Mouse (Mus musculus): ENCODE results near the gene Zbtb22.
A peak's percentile ranks its signal among the peaks of the same experiment; 100 is the strongest.

Zbtb22 gene

DNA sequence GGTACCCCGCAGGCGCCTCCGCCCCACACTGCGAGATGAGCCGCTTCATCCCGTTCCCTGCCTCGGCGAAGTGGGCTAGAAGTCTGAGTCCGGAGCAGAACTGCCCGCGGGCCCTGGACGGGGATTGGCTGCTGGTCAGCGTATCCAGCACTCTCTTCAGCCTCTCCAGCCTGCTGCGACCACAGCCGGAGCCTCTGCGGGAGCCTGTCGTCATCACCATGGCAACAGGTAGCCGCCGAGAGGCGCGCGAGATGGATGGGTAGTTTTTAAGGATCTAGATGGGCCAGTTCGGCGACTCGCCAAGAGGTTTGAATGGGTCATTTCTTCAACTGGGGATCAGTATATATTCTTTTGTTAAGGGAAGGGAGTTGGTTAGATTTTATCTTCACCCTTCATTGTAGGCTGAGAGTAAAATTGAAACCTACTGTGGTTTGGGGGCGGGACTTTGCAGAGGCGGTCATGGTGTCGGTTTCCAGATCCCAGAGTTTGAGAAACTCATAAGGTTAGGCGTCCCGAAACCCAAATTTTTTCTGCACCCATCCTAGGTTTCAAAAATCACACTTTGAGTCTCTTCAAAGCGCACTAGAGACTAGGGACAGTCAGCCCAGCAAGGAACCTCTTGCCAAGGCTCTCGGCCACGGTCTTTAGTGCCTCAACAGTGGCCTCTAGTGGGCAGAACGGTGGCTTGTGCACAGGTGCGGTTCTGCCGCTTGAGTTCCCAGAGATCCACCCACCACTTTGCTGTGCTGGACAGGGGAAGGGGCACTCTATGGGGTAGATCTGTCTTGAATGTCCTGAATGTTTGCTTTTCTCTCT is 4.8 kb downstream of the Zbtb22 start:
- peak; percentile 88 for DNase-seq (ENCODE audit: low spot score)

DNA sequence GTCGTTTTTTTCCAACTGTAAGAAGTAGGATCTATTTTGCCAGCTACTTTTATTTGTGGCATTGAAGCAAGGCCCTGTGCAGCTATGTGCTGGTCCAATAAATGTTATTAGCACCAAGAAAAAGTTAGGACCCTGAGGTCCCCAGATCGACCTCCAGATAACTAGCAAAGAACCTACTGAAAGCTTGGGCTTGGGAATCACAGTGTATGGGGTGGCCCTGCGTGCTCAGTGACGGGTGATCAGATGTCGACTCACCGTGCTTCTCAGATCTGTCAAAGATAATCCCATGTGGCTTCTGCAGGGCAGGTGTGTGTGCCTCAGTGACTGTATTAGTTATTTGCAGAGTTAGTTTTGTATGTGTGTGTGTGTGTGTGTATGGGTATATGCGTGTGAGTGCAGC is 5.7 kb downstream of the Zbtb22 start:
- DNase-seq (ENCODE audit: low spot score): no peak

DNA sequence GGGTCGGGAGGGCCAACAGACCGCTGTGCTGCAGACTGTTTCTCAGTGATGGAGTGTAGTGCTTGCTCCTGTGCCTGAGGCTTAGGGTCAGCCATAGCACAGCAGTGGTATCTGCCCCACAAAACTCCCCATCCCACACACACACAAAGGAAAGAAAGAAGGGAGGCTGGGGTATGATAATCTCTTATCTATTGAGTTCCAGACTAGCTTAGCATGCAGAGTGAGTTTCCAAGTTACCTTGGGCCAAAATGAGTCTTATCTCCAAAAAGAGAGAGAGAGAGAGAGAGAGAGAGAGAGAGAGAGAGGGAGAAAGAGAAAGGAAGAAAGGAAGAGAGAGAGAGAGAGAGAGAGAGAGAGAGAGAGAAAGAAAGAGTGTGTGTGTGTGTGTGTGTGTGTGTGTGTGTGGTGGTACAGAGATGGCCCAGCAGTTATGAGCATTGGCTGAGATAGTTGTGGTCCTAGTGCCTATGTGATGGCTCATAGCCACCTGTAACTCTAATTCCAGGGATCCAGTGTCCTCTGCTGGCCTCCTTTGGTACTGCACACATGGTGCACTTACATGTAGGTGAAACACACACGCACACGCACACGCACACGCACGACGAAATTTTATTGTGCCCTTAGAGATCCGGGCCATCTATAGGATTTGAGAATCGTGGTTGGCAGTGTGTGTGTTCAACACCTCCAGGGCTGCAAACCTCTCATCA is 9.0 kb downstream of the Zbtb22 start:
- DNase-seq (ENCODE audit: low spot score): peak; percentile 78

DNA sequence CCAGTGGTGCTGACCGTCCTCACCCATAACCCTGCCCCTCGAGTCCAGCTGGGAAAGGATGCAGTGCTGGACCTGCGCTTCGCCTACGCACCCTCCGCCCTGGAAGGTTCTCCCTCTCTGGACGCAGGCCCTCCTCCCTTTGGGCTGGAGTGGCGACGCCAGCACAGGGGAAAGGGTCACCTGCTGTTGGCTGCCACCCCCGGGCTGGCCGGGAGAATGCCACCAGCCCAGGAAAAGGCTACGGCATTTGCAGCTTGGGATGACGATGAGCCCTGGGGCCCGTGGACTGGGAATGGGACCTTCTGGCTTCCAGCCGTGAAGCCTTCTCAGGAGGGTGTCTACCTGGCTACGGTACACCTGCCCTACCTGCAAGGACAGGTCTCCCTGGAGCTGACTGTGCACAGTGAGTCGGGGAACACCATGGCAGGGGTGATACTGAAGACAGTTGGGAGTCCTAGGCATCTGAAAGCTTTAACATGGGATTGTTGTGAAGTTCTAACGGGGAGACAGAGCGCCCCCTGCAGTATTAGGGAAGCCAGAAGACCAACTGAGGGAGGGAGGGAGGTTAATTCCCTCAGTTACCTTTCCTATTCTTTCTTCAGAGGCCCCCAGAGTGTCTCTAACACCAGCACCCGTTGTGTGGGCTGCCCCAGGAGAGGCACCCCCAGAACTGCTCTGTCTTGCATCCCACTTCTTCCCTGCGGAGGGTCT is 9.9 kb downstream of the Zbtb22 start:
- DNase-seq (ENCODE audit: low spot score): no peak

DNA sequence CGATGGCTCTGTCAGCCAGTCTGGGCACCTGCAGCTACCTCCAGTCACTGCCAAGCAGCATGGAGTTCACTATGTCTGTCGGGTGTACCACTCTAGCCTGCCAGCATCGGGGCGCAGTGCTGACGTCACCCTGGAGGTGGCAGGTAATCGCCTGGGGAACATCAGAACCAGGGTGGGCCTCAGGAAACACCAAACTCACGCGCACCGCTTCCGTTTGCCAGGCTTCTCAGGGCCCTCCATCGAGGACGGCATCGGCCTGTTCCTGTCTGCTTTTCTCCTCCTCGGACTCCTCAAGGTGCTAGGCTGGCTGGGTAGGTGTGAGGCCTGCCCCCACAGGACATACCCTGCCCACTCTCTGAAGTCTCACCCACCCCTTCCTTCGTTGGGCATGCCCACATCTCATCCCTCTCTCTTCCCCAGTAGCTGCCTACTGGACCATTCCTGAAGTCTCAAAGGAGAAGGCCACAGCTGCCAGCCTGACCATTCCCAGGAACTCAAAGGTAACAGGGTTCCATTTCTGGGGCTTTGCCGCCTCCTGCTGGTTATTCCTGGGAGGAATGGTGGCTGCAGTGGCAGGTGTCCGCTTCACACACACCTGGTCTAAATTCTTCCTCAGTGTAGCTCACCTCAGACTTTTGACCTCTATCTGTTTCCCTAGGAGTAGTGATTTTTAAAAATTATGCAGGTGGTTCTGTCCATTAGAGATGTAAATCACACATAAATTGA is 10.7 kb downstream of the Zbtb22 start:
- DNase-seq (ENCODE audit: low spot score): no peak

DNA sequence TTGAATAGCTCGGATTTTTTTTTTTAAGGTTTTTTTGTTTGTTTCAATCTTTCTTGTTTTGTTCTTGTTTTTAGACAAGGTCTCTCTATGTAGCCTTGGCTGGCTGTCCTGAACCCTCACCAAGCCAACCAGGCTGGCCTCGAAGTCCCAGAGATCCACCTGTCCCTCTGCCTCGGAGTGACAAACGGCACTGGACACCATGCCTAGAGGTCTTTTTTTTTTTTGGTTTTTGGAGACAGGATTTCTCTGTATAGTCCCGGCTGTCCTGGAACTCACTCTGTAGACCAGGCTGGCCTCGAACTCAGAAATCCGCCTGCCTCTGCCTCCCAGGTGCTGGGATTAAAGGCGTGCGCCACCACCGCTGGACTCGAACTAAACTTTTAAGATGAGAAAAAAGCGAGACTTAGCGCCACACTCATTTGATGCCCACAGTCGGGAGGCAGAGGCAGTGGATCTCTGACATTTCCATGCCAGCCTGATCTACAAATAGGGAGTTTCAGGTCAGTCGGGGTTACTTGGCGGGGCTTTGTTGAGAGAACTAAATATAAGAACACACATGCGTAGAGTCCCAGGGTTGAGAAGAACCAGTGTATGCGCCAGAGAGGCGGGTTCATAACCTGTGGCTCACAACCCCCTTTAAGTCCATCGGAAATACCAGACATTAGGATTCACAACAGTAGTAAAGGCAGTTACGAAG is 12.7 kb downstream of the Zbtb22 start:
- DNase-seq (ENCODE audit: low spot score): no peak

DNA sequence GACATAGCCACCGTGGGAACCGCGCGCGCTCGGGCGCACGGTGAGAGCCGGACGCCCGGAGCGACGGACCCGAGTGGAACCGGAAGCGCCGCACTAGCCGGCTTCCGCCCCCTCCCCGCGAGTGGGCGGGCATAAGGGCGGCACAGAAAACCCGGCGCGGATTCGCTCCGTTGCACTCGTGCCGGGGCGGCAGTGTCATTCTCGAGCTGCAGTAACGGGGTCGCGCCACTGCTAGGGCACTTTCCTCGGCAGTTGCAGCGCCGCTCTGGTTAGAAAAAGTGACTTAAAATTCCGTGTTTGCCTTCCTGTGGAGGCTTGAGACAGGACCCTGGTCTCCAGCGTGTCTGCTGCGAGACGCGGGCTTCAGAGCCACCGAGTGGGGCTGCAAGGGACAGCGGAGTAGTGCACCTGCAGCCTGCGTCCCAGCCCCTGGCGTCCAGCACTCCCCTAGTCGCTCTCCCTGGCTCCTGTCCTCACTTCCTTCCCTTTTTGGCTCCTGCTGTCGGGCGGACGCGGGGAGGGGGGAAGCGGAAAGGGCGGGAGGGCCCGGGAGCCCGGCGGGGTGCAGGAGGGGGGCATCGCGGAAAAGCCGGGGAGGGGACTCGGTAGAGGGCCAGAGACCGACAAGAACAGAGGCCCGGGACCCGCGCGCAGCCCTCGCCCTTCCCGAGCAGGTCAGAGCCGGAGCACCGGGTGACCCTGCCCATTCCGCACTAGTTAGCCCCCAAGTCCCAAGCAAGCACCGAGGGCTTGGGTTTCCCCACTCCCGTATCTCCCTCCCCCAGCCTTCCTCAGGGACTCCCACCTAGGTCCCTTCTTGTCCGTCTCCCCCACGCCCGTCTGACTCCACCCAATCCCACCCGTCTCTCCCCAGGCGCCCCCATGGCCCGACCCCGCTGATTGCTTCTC is 13.9 kb downstream of the Zbtb22 start, which contains the start of gene Rgl2:
Gene Rgl2, plus strand, starts transcription at position 173 of the 909 bp plus-strand sequence.
- DNase-seq (ENCODE audit: low spot score): peak; percentile 93

DNA sequence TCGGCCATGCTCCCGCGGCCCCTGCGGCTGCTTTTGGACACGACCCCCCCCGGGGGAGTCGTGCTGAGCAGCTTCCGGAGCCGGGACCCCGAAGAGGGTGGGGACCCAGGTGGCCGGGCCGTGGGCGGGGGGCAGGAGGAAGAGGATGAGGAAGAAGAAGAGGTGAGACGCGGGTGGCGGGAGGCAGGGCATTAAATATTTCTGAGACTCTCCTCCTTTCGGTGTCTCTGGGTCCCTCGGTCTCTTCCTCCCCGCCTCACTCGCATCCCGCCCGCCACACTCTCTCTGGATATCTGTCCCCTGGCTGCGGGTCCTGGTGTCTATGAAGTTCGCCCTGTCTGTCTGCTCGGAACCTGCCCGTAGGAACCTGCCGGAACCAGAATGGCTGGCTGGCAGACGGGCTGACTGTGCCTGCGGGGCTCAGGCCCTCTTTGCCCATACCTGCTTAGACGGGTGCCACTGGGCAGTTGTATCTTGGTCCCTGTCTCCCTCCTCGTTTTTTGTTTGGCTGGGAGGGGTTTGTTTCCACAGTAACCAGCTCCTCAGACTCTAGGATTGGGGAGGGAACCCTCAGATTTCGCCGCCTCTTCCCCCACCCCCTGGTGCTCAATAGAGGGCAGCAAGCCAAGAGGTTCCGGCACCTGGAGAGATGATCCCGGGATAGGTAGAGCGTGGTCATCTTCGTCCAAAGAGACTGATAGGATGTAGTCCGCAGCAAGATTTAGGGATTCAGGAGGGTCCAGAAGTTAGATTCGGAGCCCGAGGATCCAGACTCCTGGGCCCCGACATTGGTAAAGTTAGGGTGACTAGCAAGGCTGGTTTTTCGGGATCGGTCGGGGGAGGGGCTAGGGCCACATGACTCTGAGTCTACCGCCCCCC is 14.8 kb downstream of the Zbtb22 start:
- DNase-seq (ENCODE audit: low spot score): no peak

DNA sequence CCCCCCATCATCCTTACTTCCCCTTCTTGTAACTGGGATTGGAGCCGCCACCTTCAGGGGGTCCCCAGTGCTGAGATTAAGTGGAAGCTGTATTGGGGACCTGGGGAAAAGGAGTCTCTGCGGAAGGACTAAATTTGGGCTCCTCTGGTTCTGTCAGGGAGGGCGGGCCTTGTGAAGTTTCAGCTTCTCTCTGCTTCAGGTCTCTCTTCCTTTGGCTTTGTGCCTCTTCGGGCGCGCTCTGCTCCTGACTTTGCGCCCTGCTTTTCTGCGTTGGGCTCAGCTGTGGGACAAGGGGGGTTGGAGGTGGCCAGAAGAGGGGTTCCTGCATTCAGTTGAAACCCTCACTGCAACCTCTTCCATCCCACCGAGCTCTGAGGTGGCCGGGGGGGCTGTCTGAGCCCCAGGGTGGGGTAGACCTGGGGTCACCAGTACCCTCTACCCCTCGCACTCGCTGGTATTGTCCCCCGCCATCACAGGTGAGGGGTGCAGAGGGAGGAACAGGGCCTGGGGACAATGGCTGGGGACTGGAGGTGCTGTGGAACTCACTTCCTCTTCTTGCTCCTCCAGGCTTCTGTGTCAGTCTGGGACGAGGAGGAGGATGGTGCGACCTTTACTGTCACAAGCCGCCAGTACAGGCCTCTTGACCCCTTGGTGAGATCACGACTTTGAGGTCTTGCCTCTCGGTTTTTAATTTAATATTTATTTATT is 15.6 kb downstream of the Zbtb22 start:
- no peak for DNase-seq (ENCODE audit: low spot score)

DNA sequence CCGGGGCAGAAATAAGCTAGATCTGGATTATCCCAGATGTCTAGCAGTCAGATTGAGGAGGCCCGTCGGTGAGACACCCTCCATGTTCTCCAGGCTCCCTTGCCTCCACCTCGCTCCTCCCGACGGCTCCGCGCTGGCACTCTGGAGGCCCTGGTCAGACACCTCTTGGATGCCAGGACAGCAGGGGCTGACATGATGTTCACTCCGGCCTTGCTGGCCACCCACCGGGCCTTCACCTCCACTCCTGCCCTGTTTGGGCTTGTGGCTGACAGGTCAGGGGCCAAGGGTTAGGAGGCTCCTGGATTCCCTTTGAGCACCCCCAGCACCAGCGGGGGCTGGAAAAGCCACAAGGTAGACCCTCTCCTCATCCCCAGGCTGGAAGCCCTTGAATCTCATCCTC is 16.2 kb downstream of the Zbtb22 start:
- DNase-seq (ENCODE audit: low spot score): no peak

DNA sequence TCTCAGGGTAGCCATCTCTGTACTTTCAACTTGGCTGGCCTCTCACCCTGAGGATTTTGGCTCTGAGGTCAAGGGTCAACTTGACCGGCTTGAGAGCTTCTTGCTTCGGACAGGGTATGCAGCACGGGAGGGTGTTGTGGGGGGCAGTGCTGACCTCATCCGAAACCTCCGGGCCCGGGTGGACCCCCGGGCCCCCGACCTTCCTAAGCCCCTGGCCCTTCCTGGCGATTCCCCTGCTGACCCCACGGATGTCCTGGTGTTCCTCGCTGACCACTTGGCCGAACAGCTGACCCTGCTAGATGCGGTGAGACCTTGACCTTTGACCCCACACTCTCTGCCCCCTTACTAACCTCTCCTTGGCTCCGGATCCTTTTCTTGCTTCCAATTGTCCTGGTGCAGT is 16.7 kb downstream of the Zbtb22 start:
- DNase-seq (ENCODE audit: low spot score): no peak

DNA sequence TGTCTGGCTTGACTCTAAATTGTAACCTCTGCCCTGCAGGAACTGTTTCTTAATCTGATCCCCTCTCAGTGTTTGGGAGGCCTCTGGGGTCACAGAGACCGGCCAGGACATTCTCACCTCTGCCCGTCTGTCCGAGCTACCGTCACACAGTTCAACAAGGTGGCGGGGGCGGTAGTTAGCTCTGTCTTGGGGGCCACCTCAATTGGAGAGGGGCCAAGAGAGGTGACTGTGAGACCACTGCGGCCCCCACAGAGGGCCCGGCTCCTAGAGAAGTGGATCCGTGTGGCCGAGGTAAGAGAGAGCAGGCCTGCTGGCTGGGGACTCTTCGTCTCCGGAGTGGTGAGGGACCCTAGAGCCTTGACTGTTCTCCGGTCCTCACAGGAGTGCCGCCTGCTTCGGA is 17.3 kb downstream of the Zbtb22 start:
- DNase-seq (ENCODE audit: low spot score): no peak

DNA sequence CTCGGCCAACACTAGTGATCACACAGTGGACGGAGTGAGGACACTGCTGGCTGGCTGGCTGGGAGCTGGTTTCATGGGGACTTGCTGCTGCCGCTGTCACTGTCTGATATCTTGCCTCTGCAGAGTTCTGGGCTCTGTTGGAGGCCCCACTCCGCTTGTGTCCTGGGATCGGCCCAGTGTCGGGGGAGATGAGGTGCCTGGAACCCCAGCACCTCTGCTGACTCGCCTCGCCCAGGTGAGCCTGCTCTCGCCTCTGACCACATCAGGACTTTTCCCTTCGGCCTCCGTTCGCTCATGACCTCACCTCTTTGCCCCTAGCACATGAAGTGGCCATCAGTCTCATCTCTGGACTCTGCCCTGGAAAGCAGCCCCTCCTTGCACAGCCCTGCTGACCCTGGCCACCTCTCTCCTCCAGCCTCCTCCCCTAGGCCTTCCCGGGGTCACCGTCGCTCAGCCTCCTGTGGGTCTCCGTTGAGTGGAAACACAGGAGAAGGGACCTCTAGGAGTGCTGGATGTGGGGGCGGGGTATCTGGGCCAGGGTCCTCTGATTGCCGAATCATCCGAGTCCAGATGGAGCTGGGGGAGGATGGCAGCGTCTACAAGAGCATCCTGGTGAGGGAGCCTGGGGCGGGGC is 19.8 kb downstream of the Zbtb22 start:
- no peak for DNase-seq (ENCODE audit: low spot score)

DNA sequence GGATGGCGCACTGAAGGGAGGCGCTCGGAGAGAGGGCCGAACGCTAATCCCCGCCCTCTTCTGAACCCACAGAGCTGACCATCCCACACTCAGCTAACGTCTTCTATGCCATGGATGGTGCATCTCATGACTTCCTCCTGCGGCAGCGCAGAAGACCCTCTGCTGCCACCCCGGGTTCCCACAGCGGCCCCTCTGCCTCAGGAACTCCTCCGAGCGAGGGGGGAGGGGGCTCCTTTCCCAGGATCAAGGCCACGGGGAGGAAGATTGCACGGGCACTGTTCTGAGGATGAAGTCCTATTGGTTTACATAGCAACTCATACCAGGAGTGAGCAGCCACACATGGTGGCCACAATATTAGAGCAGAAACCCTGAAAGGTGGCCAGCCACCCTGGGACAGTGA is 21.3 kb downstream of the Zbtb22 start:
- DNase-seq (ENCODE audit: low spot score): no peak

DNA sequence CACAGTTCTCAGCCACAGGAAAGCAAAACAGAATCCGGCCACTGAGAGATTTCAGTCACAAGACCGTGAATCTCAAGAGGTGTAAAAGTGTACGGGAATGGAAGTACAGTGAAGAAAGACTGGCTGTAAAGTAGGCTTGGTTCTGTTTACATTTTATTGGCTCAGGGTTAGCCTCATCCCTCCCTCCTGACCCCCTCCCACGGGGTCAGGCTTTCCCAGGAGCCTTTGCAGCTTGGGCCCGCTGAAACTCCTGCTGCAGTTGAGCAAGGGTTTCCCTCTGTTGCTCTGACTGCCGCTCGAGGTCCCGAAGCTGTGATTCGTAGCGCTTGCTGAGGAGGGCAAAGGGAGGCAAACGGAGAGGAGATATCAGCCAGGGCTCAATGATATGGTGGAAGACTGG is 23.1 kb downstream of the Zbtb22 start:
- DNase-seq (ENCODE audit: low spot score): no peak

DNA sequence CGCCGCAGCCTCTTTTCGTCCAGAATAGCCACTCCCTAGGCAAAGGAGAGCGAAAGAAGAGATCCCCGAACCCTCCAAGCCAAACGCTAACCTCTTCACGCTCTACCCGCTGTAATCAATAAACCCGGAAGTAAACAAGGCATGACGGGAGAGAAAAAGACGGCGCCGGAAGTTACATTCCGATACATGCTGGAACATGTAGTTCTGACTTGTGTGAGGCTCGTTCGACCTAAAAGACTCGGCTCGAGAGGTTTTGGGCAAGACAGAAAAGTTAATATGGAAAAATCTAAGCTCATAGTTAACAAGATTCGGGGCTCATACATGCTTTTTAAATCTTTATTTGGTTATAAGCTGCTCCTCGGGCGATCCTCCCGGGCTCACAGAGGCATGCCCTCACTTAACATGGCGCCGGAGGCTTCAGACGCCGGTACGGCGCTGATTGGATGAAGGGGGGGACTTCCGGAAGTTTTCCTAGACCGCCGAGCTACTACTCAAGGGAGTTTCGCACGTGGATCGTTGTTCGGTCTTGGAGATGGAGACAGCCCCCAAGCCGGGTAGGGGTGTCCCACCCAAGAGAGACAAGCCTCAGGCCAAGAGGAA is 24.6 kb downstream of the Zbtb22 start, which contains the start of the genes Pfdn6 and Wdr46:
Gene Pfdn6, minus strand, starts transcription at position 138 of the 600 bp plus-strand sequence.
Gene Wdr46, plus strand, starts transcription at position 455 of the 600 bp plus-strand sequence.
- DNase-seq (ENCODE audit: low spot score): peak; percentile 89

DNA sequence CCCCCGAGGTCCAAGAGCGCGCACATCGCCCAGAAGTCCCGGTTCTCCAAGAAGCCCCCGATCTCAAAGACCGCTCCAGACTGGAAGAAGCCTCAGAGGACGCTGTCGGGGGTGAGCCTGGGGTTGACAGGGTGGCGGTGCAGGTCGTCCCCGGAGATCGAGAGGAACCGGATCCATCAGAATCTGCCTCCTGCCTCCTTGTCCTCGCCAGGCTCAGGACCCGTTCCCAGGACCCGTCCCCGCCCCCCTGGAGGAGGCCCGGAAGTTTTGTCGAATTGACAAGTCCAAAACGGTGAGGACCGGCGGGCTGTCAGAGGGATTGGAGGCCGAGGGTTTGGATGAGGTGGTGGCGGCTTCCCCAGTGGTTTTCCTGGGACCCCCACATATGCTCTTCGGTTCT is 25.3 kb downstream of the Zbtb22 start:
- DNase-seq (ENCODE audit: low spot score): no peak

DNA sequence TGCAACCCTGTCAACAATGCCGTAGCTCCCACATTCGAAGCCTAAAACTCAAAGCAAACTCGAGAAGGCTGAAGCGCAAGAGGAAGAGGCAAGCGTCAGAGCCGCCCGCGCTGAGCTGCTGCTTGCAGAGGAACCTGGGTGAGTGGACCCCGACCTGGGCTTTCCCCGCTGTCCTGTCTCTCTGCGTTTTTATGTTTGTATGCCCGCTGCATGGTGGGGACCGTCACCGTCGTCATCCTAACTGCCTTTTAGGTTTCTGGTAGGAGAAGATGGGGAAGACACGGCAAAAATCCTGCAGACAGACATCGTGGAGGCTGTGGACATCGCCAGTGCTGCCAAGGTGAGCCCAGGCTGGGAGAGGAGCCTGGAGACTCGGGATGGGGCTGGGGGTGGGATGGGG is 25.7 kb downstream of the Zbtb22 start:
- DNase-seq (ENCODE audit: low spot score): no peak
